Mouse (Mus musculus) forebrain, embryonic 15.5 days (tissue): Measurements from ENCODE around the gene Lman1l. TPM values are rescaled to one million over a fixed set of nuclear protein-coding genes. Genes with fewer than 3 reads are reported as not detected.

Source experiments
- ATAC-seq: fragments of 200-750 bp; cut with Nextera tagmentation; replicated peaks from 2 replicates; pipeline ENCODE4 v1.8.0; 2017; ENCODE audit warnings: mild to moderate bottlenecking, moderate TSS enrichment, moderate library complexity
- H3K27ac ChIP-seq: fragments of 300-500 bp; sonication (generic); replicated peaks from 2 replicates; pipeline ENCODE4 v1.5.1; 2015; ENCODE audit warnings: mild to moderate bottlenecking, inconsistent platforms
- H3K27me3 ChIP-seq: fragments of 300-500 bp; sonication (generic); 2 replicates; pipeline ENCODE4 v1.6.1; 2015; ENCODE audit warnings: inconsistent platforms
- H3K36me3 ChIP-seq: fragments of 300-500 bp; sonication (generic); 2 replicates; pipeline ENCODE4 v1.6.1; 2015; ENCODE audit warnings: mild to moderate bottlenecking, inconsistent platforms
- H3K4me1 ChIP-seq: fragments of 300-500 bp; sonication (generic); 2 replicates; pipeline ENCODE4 v1.6.1; 2015; ENCODE audit warnings: inconsistent platforms
- H3K4me2 ChIP-seq: fragments of 300-500 bp; sonication (generic); replicated peaks from 2 replicates; pipeline ENCODE4 v1.6.1; 2015; ENCODE audit warnings: mild to moderate bottlenecking, inconsistent platforms
- H3K4me3 ChIP-seq: fragments of 300-500 bp; sonication (generic); 2 replicates; pipeline ENCODE4 v1.5.1; 2015; ENCODE audit warnings: mild to moderate bottlenecking, inconsistent platforms
- H3K9ac ChIP-seq: fragments of 300-500 bp; sonication (generic); replicated peaks from 2 replicates; pipeline ENCODE4 v1.6.1; 2015; ENCODE audit warnings: mild to moderate bottlenecking, inconsistent platforms
- H3K9me3 ChIP-seq: fragments of 300-500 bp; sonication (generic); 2 replicates; pipeline ENCODE4 v1.6.1; 2016; ENCODE audit warnings: inconsistent platforms
- WGBS: fragments of 180-500 bp; shearing (Covaris S2); methylation state at CpG from one replicate; pipeline ENCODE4 v1.1.7; 2015; ENCODE audit warnings: mixed read lengths; 5-methylcytosine and 5-hydroxymethylcytosine counted together
- polyA plus RNA-seq: library from polyadenylated mRNA; unstranded; fragments of >200 nt; fragmentation: Nextera tagmentation; extraction: Ambion mirVana; gene quantifications from 2 replicates; pipeline ENCODE4 v1.2.1, GENCODE M21; 2015

Gene Lman1l
- not detected in 2 replicates for polyA plus RNA-seq

- H3K4me3 ChIP-seq: no peak within 1 kb of the TSS
- no peaks in the 10 kb centered on the region for H3K27me3 ChIP-seq
- H3K9me3 ChIP-seq: no peaks in the 10 kb centered on the region
- no peak within 1 kb of the TSS for H3K9ac ChIP-seq
- ATAC-seq: no peak
- 95% methylated on average over 5 of the region's 5 CpGs for WGBS
- no peaks in the 10 kb centered on the region for H3K4me1 ChIP-seq
- H3K4me2 ChIP-seq: no peak within 1 kb of the TSS
- H3K36me3 ChIP-seq: peaks cover 12% of the 10 kb centered on the region
- H3K27ac ChIP-seq: no peak within 1 kb of the TSS
Observed at GRCm38 (mm10) chr9:57620674-57621073, at the start of gene Lman1l. Gene Lman1l (minus strand): TSS chr9:57620774.

DNA sequence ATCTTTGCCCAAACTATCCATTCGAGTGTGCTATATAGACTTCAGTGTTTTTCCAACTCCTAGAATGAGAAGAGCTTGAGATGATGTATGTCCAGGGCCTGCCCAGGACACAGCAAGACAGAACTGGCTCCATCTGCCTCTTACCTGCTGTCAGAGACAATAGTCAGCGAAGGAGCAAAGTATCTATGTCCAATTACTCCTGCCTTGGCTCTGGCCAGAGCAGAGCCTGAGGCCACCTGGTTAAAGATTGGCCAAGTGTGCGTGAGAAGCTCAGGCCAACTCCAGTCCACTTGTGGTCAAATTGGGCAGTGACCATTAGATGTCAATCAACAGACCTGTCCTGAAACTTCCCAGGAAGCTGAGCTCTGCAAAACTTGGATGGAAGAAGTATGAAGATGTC lies 49.0 kb upstream of the Lman1l start:
- no peak overlapping the region for H3K4me2 ChIP-seq
- no peaks in the 10 kb centered on the region for H3K36me3 ChIP-seq
- H3K9ac ChIP-seq: no peak overlapping the region
- no peaks in the 10 kb centered on the region for H3K27me3 ChIP-seq
- ATAC-seq: no peak
- H3K9me3 ChIP-seq: no peaks in the 10 kb centered on the region
- 75% methylated on average over 3 of the region's 3 CpGs for WGBS
- H3K4me1 ChIP-seq: no peaks in the 10 kb centered on the region
- H3K4me3 ChIP-seq: no peak overlapping the region
- H3K27ac ChIP-seq: no peak overlapping the region

GRCm38 (mm10) chr9:57668277-57668676 lies 47.7 kb upstream of the Lman1l start:
- Histone ChIP-seq H3K27ac (no peak overlapping the region), H3K9ac (no peak overlapping the region), H3K27me3 (no peaks in the 10 kb centered on the region), H3K4me2 (no peak overlapping the region), H3K9me3 (no peaks in the 10 kb centered on the region), H3K4me3 (no peak overlapping the region), H3K4me1 (no peaks in the 10 kb centered on the region), H3K36me3 (no peaks in the 10 kb centered on the region)
- no peak for ATAC-seq
- 56% methylated on average over 1 of the region's 1 CpGs for WGBS

GRCm38 (mm10) chr9:57667817-57668216 lies 47.2 kb upstream of the Lman1l start:
- H3K36me3 ChIP-seq: no peaks in the 10 kb centered on the region
- no peak overlapping the region for H3K4me3 ChIP-seq

DNA sequence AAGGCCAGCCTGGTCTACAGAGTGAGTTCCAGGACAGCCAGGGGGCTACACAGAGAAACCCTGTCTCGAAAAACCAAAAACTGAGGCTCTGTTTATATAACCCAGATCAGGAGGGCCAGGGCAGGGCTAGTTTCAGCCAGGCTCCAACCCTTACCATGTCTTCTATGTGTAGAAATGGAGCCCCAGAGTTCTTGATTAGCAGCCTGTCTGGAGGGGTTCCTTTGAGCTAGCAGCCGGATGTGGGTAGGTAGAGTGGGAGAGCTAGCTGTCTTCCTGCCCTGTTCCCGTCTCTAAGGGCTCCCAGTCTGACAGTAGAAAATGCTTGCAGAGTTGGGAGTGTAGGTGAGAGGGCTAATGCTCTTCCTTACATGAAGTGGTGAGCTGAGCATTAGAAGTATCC lies 46.6 kb upstream of the Lman1l start:
- no peaks in the 10 kb centered on the region for H3K27me3 ChIP-seq
- WGBS: 78% methylated on average over 3 of the region's 3 CpGs
- H3K36me3 ChIP-seq: no peaks in the 10 kb centered on the region
- ATAC-seq: no peak
- no peak overlapping the region for H3K4me3 ChIP-seq
- no peaks in the 10 kb centered on the region for H3K9me3 ChIP-seq
- H3K4me2 ChIP-seq: no peak overlapping the region
- H3K9ac ChIP-seq: no peak overlapping the region
- no peaks in the 10 kb centered on the region for H3K4me1 ChIP-seq
- no peak overlapping the region for H3K27ac ChIP-seq

More at GRCm38 (mm10) chr9:57667817-57668216, 47.2 kb upstream of the Lman1l start:
- Histone ChIP-seq H3K9ac (no peak overlapping the region), H3K27me3 (no peaks in the 10 kb centered on the region), H3K27ac (no peak overlapping the region), H3K4me2 (no peak overlapping the region), H3K4me1 (no peaks in the 10 kb centered on the region), H3K9me3 (no peaks in the 10 kb centered on the region)
- WGBS: 61% methylated on average over 11 of the region's 11 CpGs
- ATAC-seq: no peak

- Histone ChIP-seq H3K4me3 (no peak overlapping the region), H3K27ac (no peak overlapping the region), H3K36me3 (no peaks in the 10 kb centered on the region), H3K4me2 (no peak overlapping the region), H3K9me3 (no peaks in the 10 kb centered on the region), H3K9ac (no peak overlapping the region), H3K27me3 (no peaks in the 10 kb centered on the region), H3K4me1 (0 out of 2 replicates have a peak, but pooled peaks cover 1% of the 10 kb centered on the region)
- WGBS: 87% methylated on average over 8 of the region's 8 CpGs
- ATAC-seq: no peak
Observed at GRCm38 (mm10) chr9:57666536-57666935, 46.0 kb upstream of the Lman1l start.

GRCm38 (mm10) chr9:57664616-57665015 lies 44.0 kb upstream of the Lman1l start:
- Histone ChIP-seq H3K36me3 (no peaks in the 10 kb centered on the region), H3K4me3 (no peak overlapping the region), H3K27ac (no peak overlapping the region), H3K27me3 (no peaks in the 10 kb centered on the region), H3K4me1 (0 out of 2 replicates have a peak, but pooled peaks cover 4% of the 10 kb centered on the region), H3K9me3 (no peaks in the 10 kb centered on the region), H3K9ac (no peak overlapping the region), H3K4me2 (no peak overlapping the region)
- 70% methylated on average over 7 of the region's 7 CpGs for WGBS
- no peak for ATAC-seq

DNA sequence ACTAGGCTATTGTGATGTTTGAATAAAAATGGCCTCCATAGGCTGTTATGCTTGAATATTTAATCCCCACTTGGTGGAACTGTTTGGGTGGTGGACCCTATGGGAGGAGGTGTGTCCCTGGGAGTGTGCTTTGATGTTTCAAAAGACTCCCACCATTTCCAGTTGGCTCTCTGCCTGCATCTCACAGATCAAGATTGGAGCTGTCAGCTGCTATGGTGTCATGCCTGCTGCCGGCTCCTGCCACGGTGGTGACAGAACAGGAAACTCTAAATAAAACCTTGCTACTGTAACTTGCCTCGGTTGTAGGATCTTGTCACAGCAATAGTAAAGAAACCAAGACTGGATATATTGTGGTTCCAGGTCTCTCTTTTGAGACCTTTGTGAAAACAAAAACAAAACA lies 41.0 kb upstream of the Lman1l start:
- Histone ChIP-seq H3K27me3 (no peaks in the 10 kb centered on the region), H3K9me3 (no peaks in the 10 kb centered on the region), H3K27ac (no peak overlapping the region), H3K36me3 (no peaks in the 10 kb centered on the region), H3K4me3 (no peak overlapping the region), H3K4me1 (0 out of 2 replicates have a peak, but pooled peaks cover 4% of the 10 kb centered on the region), H3K4me2 (no peak overlapping the region), H3K9ac (no peak overlapping the region)
- WGBS: 46% methylated on average over 3 of the region's 3 CpGs
- no peak for ATAC-seq

- WGBS: 92% methylated on average over 6 of the region's 6 CpGs
- no peak overlapping the region for H3K27ac ChIP-seq
- no peak for ATAC-seq
- H3K4me1 ChIP-seq: peaks cover 11% of the 10 kb centered on the region
- H3K27me3 ChIP-seq: no peaks in the 10 kb centered on the region
- no peaks in the 10 kb centered on the region for H3K9me3 ChIP-seq
- no peak overlapping the region for H3K4me2 ChIP-seq
- no peak overlapping the region for H3K9ac ChIP-seq
- H3K36me3 ChIP-seq: no peaks in the 10 kb centered on the region
- H3K4me3 ChIP-seq: no peak overlapping the region
Observed at GRCm38 (mm10) chr9:57660501-57660900, 39.9 kb upstream of the Lman1l start.

GRCm38 (mm10) chr9:57659774-57660173 lies 39.2 kb upstream of the Lman1l start:
- Histone ChIP-seq H3K4me1 (peaks cover 12% of the 10 kb centered on the region), H3K4me3 (no peak overlapping the region), H3K9me3 (no peaks in the 10 kb centered on the region), H3K9ac (no peak overlapping the region), H3K27ac (no peak overlapping the region), H3K36me3 (no peaks in the 10 kb centered on the region), H3K4me2 (no peak overlapping the region), H3K27me3 (no peaks in the 10 kb centered on the region)
- 20% methylated on average over 4 of the region's 4 CpGs for WGBS
- no peak; the same call in 1 of the 2 replicates for ATAC-seq

GRCm38 (mm10) chr9:57658970-57659369 lies 38.4 kb upstream of the Lman1l start:
- Histone ChIP-seq H3K27ac (no peak overlapping the region), H3K4me3 (no peak overlapping the region), H3K9ac (no peak overlapping the region), H3K4me2 (no peak overlapping the region), H3K4me1 (peaks cover 12% of the 10 kb centered on the region), H3K27me3 (no peaks in the 10 kb centered on the region), H3K36me3 (no peaks in the 10 kb centered on the region), H3K9me3 (no peaks in the 10 kb centered on the region)
- 81% methylated on average over 4 of the region's 4 CpGs for WGBS
- no peak for ATAC-seq

- no peaks in the 10 kb centered on the region for H3K36me3 ChIP-seq
- H3K27ac ChIP-seq: no peak overlapping the region
- H3K4me1 ChIP-seq: peaks cover 12% of the 10 kb centered on the region
- ATAC-seq: no peak
- 61% methylated on average over 4 of the region's 4 CpGs for WGBS
- H3K9ac ChIP-seq: no peak overlapping the region
- H3K4me2 ChIP-seq: no peak overlapping the region
- H3K4me3 ChIP-seq: no peak overlapping the region
- no peaks in the 10 kb centered on the region for H3K27me3 ChIP-seq
- H3K9me3 ChIP-seq: no peaks in the 10 kb centered on the region
Observed at GRCm38 (mm10) chr9:57657843-57658242, 37.3 kb upstream of the Lman1l start.

- 87% methylated on average over 19 of the region's 19 CpGs for WGBS
- Histone ChIP-seq H3K4me3 (no peak overlapping the region), H3K9ac (no peak overlapping the region), H3K36me3 (no peaks in the 10 kb centered on the region), H3K9me3 (no peaks in the 10 kb centered on the region), H3K27me3 (no peaks in the 10 kb centered on the region), H3K27ac (no peak overlapping the region), H3K4me1 (peaks cover 12% of the 10 kb centered on the region), H3K4me2 (no peak overlapping the region)
- no peak for ATAC-seq
Observed at GRCm38 (mm10) chr9:57656631-57657350, 36.2 kb upstream of the Lman1l start.
